Mouse (Mus musculus): ENCODE results near the gene Rcor2. TPM values are rescaled to one million over a fixed set of nuclear protein-coding genes. Genes with fewer than 3 reads are reported as not detected.

Gene Rcor2
- polyA plus RNA-seq, 1 experiment from 2014 or later, result 25.3 TPM

GRCm38 (mm10) chr19:7280557-7281330 lies 13.6 kb downstream of the Rcor2 start:
- 0 out of 2 replicates have a peak overlapping the region, but pooled peaks have one; percentile 4 for H3K27ac ChIP-seq
- H3K4me3 ChIP-seq, result no peak overlapping the region
- peaks cover 28% of the 10 kb centered on the region for H3K4me1 ChIP-seq
- 89% methylated on average over 18 of the region's 18 CpGs for WGBS
- no peaks in the 10 kb centered on the region for H3K27me3 ChIP-seq (replicated peaks)
- no peaks in the 10 kb centered on the region for H3K9me3 ChIP-seq
- H3K36me3 ChIP-seq (replicated peaks), result peaks cover 43% of the 10 kb centered on the region
- no peak overlapping the region for H3K9ac ChIP-seq
- ATAC-seq (replicated peaks), result no peak
- H3K4me2 ChIP-seq, result no peak overlapping the region

- peaks cover 49% of the 10 kb centered on the region for H3K36me3 ChIP-seq (replicated peaks)
- 93% methylated on average over 12 of the region's 12 CpGs for WGBS
- 0 out of 2 replicates have a peak, but pooled peaks cover 1% of the 10 kb centered on the region for H3K4me1 ChIP-seq
- H3K4me3 ChIP-seq, result no peak overlapping the region
- H3K4me2 ChIP-seq, result no peak overlapping the region
- no peak overlapping the region for H3K9ac ChIP-seq
- no peaks in the 10 kb centered on the region for H3K27me3 ChIP-seq (replicated peaks)
- ATAC-seq (replicated peaks), result no peak
- H3K27ac ChIP-seq, result no peak overlapping the region
- H3K9me3 ChIP-seq, result no peaks in the 10 kb centered on the region
These were observed 19.6 kb downstream of the Rcor2 start for GRCm38 (mm10) chr19:7286563-7287315.

GRCm38 (mm10) chr19:7288288-7288687 lies 21.2 kb downstream of the Rcor2 start:
- Histone ChIP-seq H3K27ac (no peak overlapping the region), H3K4me2 (no peak overlapping the region), H3K4me3 (no peak overlapping the region), H3K4me1 (0 out of 2 replicates have a peak, but pooled peaks cover 7% of the 10 kb centered on the region), H3K9ac (no peak overlapping the region), H3K27me3 (replicated peaks) (no peaks in the 10 kb centered on the region), H3K36me3 (replicated peaks) (peaks cover 36% of the 10 kb centered on the region), H3K9me3 (no peaks in the 10 kb centered on the region)
- WGBS, result 89% methylated on average over 3 of the region's 3 CpGs
- no peak for ATAC-seq (replicated peaks)

GRCm38 (mm10) chr19:7289767-7290166 lies 22.6 kb downstream of the Rcor2 start:
- Histone ChIP-seq H3K4me1 (0 out of 2 replicates have a peak, but pooled peaks cover 7% of the 10 kb centered on the region), H3K4me2 (no peak overlapping the region), H3K4me3 (no peak overlapping the region), H3K9ac (no peak overlapping the region), H3K27me3 (replicated peaks) (no peaks in the 10 kb centered on the region), H3K36me3 (replicated peaks) (peaks cover 22% of the 10 kb centered on the region), H3K9me3 (no peaks in the 10 kb centered on the region), H3K27ac (no peak overlapping the region)
- WGBS, result 68% methylated on average over 2 of the region's 2 CpGs
- ATAC-seq (replicated peaks), result no peak

GRCm38 (mm10) chr19:7291958-7292709 lies 25.0 kb downstream of the Rcor2 start:
- H3K4me2 ChIP-seq, result no peak overlapping the region
- no peak overlapping the region for H3K27ac ChIP-seq
- H3K27me3 ChIP-seq (replicated peaks), result no peaks in the 10 kb centered on the region
- H3K9ac ChIP-seq, result no peak overlapping the region
- 0 out of 2 replicates have a peak, but pooled peaks cover 7% of the 10 kb centered on the region for H3K4me1 ChIP-seq
- H3K36me3 ChIP-seq (replicated peaks), result peaks cover under 1% of the 10 kb centered on the region
- H3K9me3 ChIP-seq, result no peaks in the 10 kb centered on the region
- ATAC-seq (replicated peaks), result no peak
- H3K4me3 ChIP-seq, result no peak overlapping the region
- WGBS, result 77% methylated on average over 7 of the region's 7 CpGs

GRCm38 (mm10) chr19:7294098-7294876 lies 27.2 kb downstream of the Rcor2 start:
- Histone ChIP-seq H3K4me1 (peaks cover 12% of the 10 kb centered on the region), H3K27me3 (replicated peaks) (no peaks in the 10 kb centered on the region), H3K9ac (no peak overlapping the region), H3K4me2 (no peak overlapping the region), H3K36me3 (replicated peaks) (no peaks in the 10 kb centered on the region; the same call in 1 of the 2 replicates), H3K9me3 (no peaks in the 10 kb centered on the region), H3K27ac (no peak overlapping the region), H3K4me3 (no peak overlapping the region)
- 79% methylated on average over 8 of the region's 8 CpGs for WGBS
- no peak for ATAC-seq (replicated peaks)

GRCm38 (mm10) chr19:7295071-7295658 lies 28.0 kb downstream of the Rcor2 start:
- no peak overlapping the region for H3K4me3 ChIP-seq
- no peaks in the 10 kb centered on the region for H3K27me3 ChIP-seq (replicated peaks)
- ATAC-seq (replicated peaks), result no peak
- WGBS, result 83% methylated on average over 15 of the region's 15 CpGs
- H3K9me3 ChIP-seq, result no peaks in the 10 kb centered on the region
- H3K4me1 ChIP-seq, result peaks cover 13% of the 10 kb centered on the region
- no peak overlapping the region for H3K4me2 ChIP-seq
- no peak overlapping the region for H3K9ac ChIP-seq
- H3K36me3 ChIP-seq (replicated peaks), result no peaks in the 10 kb centered on the region; the same call in 1 of the 2 replicates
- H3K27ac ChIP-seq, result no peak overlapping the region

GRCm38 (mm10) chr19:7295959-7296358 lies 28.8 kb downstream of the Rcor2 start:
- Histone ChIP-seq H3K9me3 (no peaks in the 10 kb centered on the region), H3K4me2 (no peak overlapping the region), H3K9ac (no peak overlapping the region), H3K27me3 (replicated peaks) (no peaks in the 10 kb centered on the region), H3K36me3 (replicated peaks) (no peaks in the 10 kb centered on the region; the same call in 1 of the 2 replicates), H3K4me3 (no peak overlapping the region), H3K4me1 (peaks cover 13% of the 10 kb centered on the region), H3K27ac (no peak overlapping the region)
- no peak for ATAC-seq (replicated peaks)
- WGBS, result 91% methylated on average over 4 of the region's 4 CpGs

GRCm38 (mm10) chr19:7299052-7299451 lies 31.9 kb downstream of the Rcor2 start:
- no peak overlapping the region for H3K4me3 ChIP-seq
- H3K4me1 ChIP-seq, result peaks cover 6% of the 10 kb centered on the region
- no peak overlapping the region for H3K4me2 ChIP-seq
- no peaks in the 10 kb centered on the region for H3K27me3 ChIP-seq (replicated peaks)
- no peaks in the 10 kb centered on the region; the same call in 1 of the 2 replicates for H3K36me3 ChIP-seq (replicated peaks)
- no peaks in the 10 kb centered on the region for H3K9me3 ChIP-seq
- ATAC-seq (replicated peaks), result peak; percentile 75
- no peak overlapping the region for H3K9ac ChIP-seq
- peak overlapping the region; percentile 4; the same call in 1 of the 2 replicates for H3K27ac ChIP-seq

- H3K9ac ChIP-seq, result no peak overlapping the region
- H3K36me3 ChIP-seq (replicated peaks), result no peaks in the 10 kb centered on the region; the same call in 1 of the 2 replicates
- no peak for ATAC-seq (replicated peaks)
- 100% methylated on average over 1 of the region's 1 CpGs for WGBS
- H3K4me2 ChIP-seq, result no peak overlapping the region
- no peak overlapping the region for H3K4me3 ChIP-seq
- H3K27me3 ChIP-seq (replicated peaks), result no peaks in the 10 kb centered on the region
- H3K4me1 ChIP-seq, result peaks cover 6% of the 10 kb centered on the region
- no peak overlapping the region for H3K27ac ChIP-seq
- H3K9me3 ChIP-seq, result no peaks in the 10 kb centered on the region
These were observed 33.0 kb downstream of the Rcor2 start for GRCm38 (mm10) chr19:7300078-7300477.

All from midbrain, embryonic 15.5 days (tissue).